Mouse (Mus musculus) skeletal muscle tissue, adult 2 months (tissue): Measurements from ENCODE around the gene Spc24.

ENCODE experiments used
- DNase-seq: peaks from one replicate; pipeline ENCODE4 v3.0.0-alpha.2; 2012; ENCODE audit warnings: low read depth, low spot score

Gene Spc24

GRCm38 (mm10) chr9:21749382-21750118 lies 10.6 kb downstream of the Spc24 start:
- no peak for DNase-seq

DNA sequence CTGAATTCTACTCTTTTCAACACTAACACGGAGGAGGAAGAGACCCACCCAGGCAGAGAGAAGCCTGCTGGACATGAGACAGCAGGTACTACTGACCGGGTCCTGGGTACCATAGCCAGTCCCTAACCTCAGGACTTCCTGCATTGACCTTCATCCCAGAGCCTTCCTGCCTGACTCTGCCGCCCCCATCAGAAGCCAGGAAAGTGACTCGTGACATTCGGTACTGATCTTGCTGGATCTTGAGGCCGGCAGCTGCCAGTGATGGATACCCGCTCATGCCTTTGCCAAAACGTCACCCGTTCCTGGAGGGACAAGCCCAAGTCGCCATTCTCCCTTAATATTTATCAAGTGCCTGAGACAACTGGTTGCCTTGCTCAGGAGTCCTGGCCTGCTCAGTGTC lies 11.6 kb downstream of the Spc24 start:
- no peak for DNase-seq

DNA sequence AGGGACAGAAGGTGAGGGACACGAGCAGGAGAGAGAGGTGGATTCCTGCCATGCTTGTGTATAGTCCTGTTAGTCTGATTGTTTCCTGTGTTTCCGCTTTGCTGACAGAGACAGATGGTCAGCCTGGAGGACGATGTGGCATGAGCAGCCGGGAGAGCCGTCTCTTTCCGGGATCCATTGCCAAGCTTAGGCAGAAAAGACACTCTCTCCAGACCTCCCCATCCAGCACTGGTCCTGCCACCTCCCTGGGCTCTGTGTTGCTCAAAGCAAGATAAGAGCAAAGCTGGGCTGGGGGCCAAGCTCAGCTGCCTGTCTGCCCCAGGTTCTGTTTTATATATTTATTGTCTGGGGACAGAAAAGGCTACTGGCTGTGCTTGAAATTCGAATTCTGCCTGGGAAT lies 12.1 kb downstream of the Spc24 start:
- no peak for DNase-seq

GRCm38 (mm10) chr9:21747238-21747774 lies 12.8 kb downstream of the Spc24 start:
- DNase-seq = no peak

- no peak for DNase-seq
Measured at GRCm38 (mm10) chr9:21741514-21741913, 18.6 kb downstream of the Spc24 start.

DNA sequence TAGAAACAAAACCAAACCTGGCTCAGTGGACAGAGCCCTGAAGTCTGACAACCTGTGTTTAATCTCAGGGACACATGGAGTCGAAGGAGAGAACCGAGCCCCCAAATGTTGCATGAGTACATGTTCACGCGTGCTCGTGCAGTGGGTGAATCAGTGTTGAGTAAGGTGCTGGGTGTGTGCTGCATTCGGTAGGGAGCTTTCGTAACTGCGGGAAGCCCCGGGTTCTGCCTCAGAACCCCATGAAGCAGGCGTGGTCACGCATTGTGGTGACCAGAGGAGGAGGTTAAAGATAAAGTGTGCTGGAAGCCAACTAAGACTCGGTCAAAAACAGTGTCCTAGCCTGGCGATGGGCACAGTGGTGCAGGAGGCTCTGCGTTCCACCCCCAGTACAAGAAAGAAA lies 19.7 kb downstream of the Spc24 start:
- DNase-seq = no peak

GRCm38 (mm10) chr9:21738776-21739175 lies 21.3 kb downstream of the Spc24 start:
- no peak for DNase-seq

DNA sequence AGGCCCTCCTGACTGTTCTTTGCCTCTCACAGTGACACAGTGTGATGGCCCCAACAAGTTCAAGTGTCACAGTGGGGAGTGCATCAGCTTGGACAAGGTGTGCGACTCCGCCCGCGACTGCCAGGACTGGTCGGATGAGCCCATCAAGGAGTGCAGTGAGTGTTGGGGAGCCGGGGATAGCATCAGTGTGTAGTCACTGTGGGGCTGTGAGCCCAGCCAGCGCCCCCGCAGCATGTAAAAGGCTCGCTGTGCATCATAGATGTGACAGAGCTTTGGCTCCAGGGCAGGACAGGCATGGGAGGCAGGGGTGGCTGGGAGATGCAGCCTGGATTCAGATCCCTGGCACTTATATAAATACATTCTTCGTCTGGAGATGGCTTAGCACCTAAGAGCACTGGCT lies 22.9 kb downstream of the Spc24 start:
- DNase-seq = no peak

- no peak for DNase-seq
Measured at GRCm38 (mm10) chr9:21736580-21736979, 23.5 kb downstream of the Spc24 start.

DNA sequence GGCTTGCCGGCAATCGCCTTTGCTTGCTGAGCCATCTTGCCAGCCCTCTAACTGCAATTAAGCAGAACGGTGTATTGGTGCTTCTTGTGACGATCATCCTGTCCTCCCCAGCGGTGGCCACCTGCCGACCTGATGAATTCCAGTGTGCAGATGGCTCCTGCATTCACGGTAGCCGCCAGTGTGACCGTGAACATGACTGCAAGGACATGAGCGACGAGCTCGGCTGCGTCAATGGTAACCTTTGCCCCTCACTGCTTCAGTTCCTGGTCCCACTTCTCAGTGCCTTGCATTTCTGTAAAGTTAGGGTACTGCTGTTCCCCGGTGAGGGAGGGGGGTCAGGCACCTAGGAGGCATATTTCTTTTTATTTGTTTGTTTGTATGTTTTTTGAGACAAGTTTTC lies 25.0 kb downstream of the Spc24 start:
- DNase-seq = no peak

GRCm38 (mm10) chr9:21733989-21734388 lies 26.1 kb downstream of the Spc24 start:
- DNase-seq = no peak

GRCm38 (mm10) chr9:21733446-21733845 lies 26.7 kb downstream of the Spc24 start:
- no peak for DNase-seq

GRCm38 (mm10) chr9:21732288-21732687 lies 27.8 kb downstream of the Spc24 start:
- no peak for DNase-seq

DNA sequence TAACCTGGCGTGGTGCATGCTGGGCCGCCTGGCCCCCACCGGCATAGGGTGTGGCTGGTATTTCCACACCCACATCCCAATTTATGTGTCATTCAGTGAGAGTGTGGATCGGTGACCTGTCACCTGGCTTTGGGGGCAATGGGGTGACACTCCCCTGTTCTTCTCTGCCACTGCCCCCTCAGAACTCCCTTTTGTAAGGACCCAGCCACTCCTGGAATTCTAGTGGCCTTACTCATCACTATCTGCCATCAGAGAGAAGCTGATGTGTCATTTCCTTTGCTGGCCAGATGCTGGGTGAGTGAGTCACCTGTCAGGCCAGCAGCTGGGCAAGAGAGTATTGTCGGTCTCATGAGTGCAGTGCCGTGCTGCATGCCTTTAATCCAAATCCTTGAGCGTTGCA lies 30.8 kb downstream of the Spc24 start:
- DNase-seq = no peak

- DNase-seq = no peak
Measured at GRCm38 (mm10) chr9:21728261-21728832, 31.8 kb downstream of the Spc24 start.

GRCm38 (mm10) chr9:21726218-21726975 lies 33.7 kb downstream of the Spc24 start:
- DNase-seq = no peak

DNA sequence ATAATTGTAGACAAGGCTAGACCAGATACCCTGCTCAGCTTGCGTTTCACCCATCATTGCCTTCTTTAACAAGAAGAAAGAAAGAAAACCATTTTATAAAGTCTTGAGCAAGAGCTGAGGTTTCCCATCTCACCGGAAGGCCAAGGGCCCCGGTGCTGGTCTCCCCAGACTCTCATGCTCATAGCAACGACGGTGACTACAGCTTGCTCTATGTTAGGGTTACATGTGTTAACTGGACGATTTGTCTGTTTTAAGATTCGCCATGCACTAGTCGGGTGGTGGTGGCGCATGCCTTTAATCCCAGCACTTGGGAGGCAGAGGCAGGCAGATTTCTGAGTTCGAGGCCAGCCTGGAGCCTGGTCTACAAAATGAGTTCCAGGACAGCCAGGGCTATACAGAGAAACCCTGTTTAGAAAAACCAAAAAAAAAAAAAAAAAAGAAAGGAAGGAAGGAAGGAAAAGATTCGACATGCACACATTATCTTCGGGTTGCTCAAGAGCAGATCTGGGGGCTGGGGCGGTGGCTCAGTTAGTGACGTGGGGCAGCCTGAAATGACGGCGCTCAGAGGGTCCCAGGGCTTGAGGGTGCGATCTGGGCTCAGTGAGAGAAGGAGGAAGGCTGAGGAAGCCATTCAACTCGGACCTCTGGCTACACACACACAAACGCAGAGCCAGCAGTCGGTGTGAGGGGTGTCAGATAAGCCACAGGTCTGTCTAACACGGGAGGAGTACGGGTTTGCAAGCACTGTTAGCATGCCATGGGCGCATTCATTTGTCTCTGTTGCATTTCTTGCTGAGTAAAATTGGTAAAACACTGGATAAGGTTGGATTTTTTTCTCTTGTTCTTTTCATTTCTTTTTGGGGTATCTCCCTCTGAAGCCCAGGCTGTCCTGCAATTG lies 34.6 kb downstream of the Spc24 start:
- no peak for DNase-seq

GRCm38 (mm10) chr9:21724147-21724536 lies 36.0 kb downstream of the Spc24 start:
- peak; percentile 87 for DNase-seq

GRCm38 (mm10) chr9:21723377-21724146 lies 36.5 kb downstream of the Spc24 start, which contains the start of gene Ldlr:
TSS of gene Ldlr (plus strand) at chr9:21723483.
- DNase-seq = peak; percentile 84

DNA sequence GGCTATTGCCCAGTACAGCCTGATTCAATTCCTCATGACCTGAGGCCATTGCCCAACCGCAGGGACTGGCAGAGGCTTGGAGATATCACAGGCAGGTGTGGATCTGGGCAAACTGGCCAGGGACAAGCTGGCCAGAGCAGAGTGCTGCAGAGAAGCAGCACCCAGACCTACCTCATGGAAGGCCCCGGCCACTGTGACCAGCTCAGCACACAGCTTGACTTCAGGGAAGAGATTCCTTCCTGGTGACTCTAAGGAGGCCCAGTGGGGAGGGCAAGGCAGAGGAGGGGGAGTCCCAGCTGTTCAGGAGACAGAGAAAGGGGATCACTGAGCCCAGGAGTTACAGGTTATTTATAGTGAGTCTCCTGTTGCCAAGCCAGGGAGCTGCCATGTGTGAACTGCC lies 39.1 kb downstream of the Spc24 start:
- DNase-seq = peak; percentile 76

- no peak for DNase-seq
Measured at GRCm38 (mm10) chr9:21717015-21717414, 43.1 kb downstream of the Spc24 start.
